Mouse (Mus musculus): Measurements from ENCODE around the gene Atp7b. TPM values are rescaled to one million over a fixed set of nuclear protein-coding genes. Genes with fewer than 3 reads are reported as not detected.
A peak's percentile ranks its signal among the peaks of the same experiment; 100 is the strongest.

The Atp7b gene
- polyA plus RNA-seq (2012; ENCODE audit: insufficient read depth, low replicate concordance), result 0.08 TPM in 1 of 2 replicates, not detected in the other

- peaks cover under 1% of the 10 kb centered on the region for H3K9me3 ChIP-seq
- peak within 1 kb of the TSS; percentile 91 for H3K4me3 ChIP-seq (replicated peaks)
- peaks cover 15% of the 10 kb centered on the region for H3K4me1 ChIP-seq
- peaks cover 31% of the 10 kb centered on the region for H3K36me3 ChIP-seq (replicated peaks; ENCODE audit: low read length)
- TF ChIP-seq FLI1 (IDR thresholded peaks at IDR 0.05; ENCODE audit: low read length), result no peak
- no peak for TF ChIP-seq GATA1 (IDR thresholded peaks at IDR 0.05; ENCODE audit: borderline replicate concordance, low read length)
- peaks cover 44% of the 10 kb centered on the region for H3K27me3 ChIP-seq (replicated peaks)
Observed at GRCm38 (mm10) chr8:22059821-22060445, at the start of gene Atp7b. TSS of gene Atp7b (minus strand) at chr8:22060305.

GRCm38 (mm10) chr8:22107020-22107419, 46.9 kb upstream of the Atp7b start:
- Histone ChIP-seq H3K36me3 (replicated peaks; ENCODE audit: low read length) (no peaks in the 10 kb centered on the region), H3K9me3 (no peaks in the 10 kb centered on the region), H3K4me1 (no peaks in the 10 kb centered on the region), H3K27me3 (replicated peaks) (no peaks in the 10 kb centered on the region), H3K4me3 (replicated peaks) (no peak overlapping the region)
- no peak for TF ChIP-seq GATA1 (IDR thresholded peaks at IDR 0.05; ENCODE audit: borderline replicate concordance, low read length)
- no peak for TF ChIP-seq FLI1 (IDR thresholded peaks at IDR 0.05; ENCODE audit: low read length)

- Histone ChIP-seq H3K9me3 (no peaks in the 10 kb centered on the region), H3K4me3 (replicated peaks) (no peak overlapping the region), H3K36me3 (replicated peaks; ENCODE audit: low read length) (no peaks in the 10 kb centered on the region), H3K27me3 (replicated peaks) (peaks cover 2% of the 10 kb centered on the region), H3K4me1 (no peaks in the 10 kb centered on the region)
- TF ChIP-seq GATA1 (IDR thresholded peaks at IDR 0.05; ENCODE audit: borderline replicate concordance, low read length) (no peak), FLI1 (IDR thresholded peaks at IDR 0.05; ENCODE audit: low read length) (no peak)
Observed at GRCm38 (mm10) chr8:22091568-22091967, 31.5 kb upstream of the Atp7b start.

GRCm38 (mm10) chr8:22089226-22089625, 29.1 kb upstream of the Atp7b start:
- H3K4me1 ChIP-seq, result no peaks in the 10 kb centered on the region
- no peaks in the 10 kb centered on the region for H3K36me3 ChIP-seq (replicated peaks; ENCODE audit: low read length)
- H3K27me3 ChIP-seq (replicated peaks), result peaks cover 5% of the 10 kb centered on the region
- TF ChIP-seq GATA1 (IDR thresholded peaks at IDR 0.05; ENCODE audit: borderline replicate concordance, low read length) (no peak), FLI1 (IDR thresholded peaks at IDR 0.05; ENCODE audit: low read length) (no peak)
- no peak overlapping the region for H3K4me3 ChIP-seq (replicated peaks)
- no peaks in the 10 kb centered on the region for H3K9me3 ChIP-seq

- no peak overlapping the region for H3K4me3 ChIP-seq (replicated peaks)
- H3K27me3 ChIP-seq (replicated peaks), result peaks cover 2% of the 10 kb centered on the region
- TF ChIP-seq FLI1 (IDR thresholded peaks at IDR 0.05; ENCODE audit: low read length), result no peak
- no peaks in the 10 kb centered on the region for H3K4me1 ChIP-seq
- no peaks in the 10 kb centered on the region for H3K36me3 ChIP-seq (replicated peaks; ENCODE audit: low read length)
- no peaks in the 10 kb centered on the region for H3K9me3 ChIP-seq
Observed at GRCm38 (mm10) chr8:22079313-22080007, 19.4 kb upstream of the Atp7b start.

GRCm38 (mm10) chr8:22061126-22061525, 1.0 kb upstream of the Atp7b start:
- peaks cover 15% of the 10 kb centered on the region for H3K4me1 ChIP-seq

GRCm38 (mm10) chr8:22060446-22060889, 363 bp upstream of the Atp7b start, which contains the start of gene Alg11:
TSS of gene Alg11 (plus strand) at chr8:22060721.
- 0 out of 2 replicates have a peak, but pooled peaks have one; percentile 15 for TF ChIP-seq FLI1 (IDR thresholded peaks at IDR 0.05; ENCODE audit: low read length)
- TF ChIP-seq GATA1 (IDR thresholded peaks at IDR 0.05; ENCODE audit: borderline replicate concordance, low read length), result no peak
- H3K4me3 ChIP-seq (replicated peaks), result peak within 1 kb of the TSS; percentile 91
- H3K27me3 ChIP-seq (replicated peaks), result peaks cover 42% of the 10 kb centered on the region
- H3K9me3 ChIP-seq, result peaks cover 6% of the 10 kb centered on the region
- peaks cover 37% of the 10 kb centered on the region for H3K36me3 ChIP-seq (replicated peaks; ENCODE audit: low read length)
- peaks cover 15% of the 10 kb centered on the region for H3K4me1 ChIP-seq

More at GRCm38 (mm10) chr8:22061126-22061525, 1.0 kb upstream of the Atp7b start:
- Histone ChIP-seq H3K9me3 (peaks cover 12% of the 10 kb centered on the region), H3K27me3 (replicated peaks) (peaks cover 39% of the 10 kb centered on the region), H3K4me3 (replicated peaks) (peak overlapping the region; percentile 91), H3K36me3 (replicated peaks; ENCODE audit: low read length) (peaks cover 43% of the 10 kb centered on the region)
- TF ChIP-seq FLI1 (IDR thresholded peaks at IDR 0.05; ENCODE audit: low read length) (no peak), GATA1 (IDR thresholded peaks at IDR 0.05; ENCODE audit: borderline replicate concordance, low read length) (no peak)

GRCm38 (mm10) chr8:22059153-22059738, 859 bp downstream of the Atp7b start:
- Histone ChIP-seq H3K4me3 (replicated peaks) (peak overlapping the region; percentile 91), H3K4me1 (peaks cover 15% of the 10 kb centered on the region), H3K9me3 (no peaks in the 10 kb centered on the region)

GRCm38 (mm10) chr8:22058368-22058767, 1.7 kb downstream of the Atp7b start:
- Histone ChIP-seq H3K4me1 (peaks cover 15% of the 10 kb centered on the region), H3K4me3 (replicated peaks) (no peak overlapping the region), H3K27me3 (replicated peaks) (peaks cover 49% of the 10 kb centered on the region)

More at GRCm38 (mm10) chr8:22059153-22059738, 859 bp downstream of the Atp7b start:
- TF ChIP-seq FLI1 (IDR thresholded peaks at IDR 0.05; ENCODE audit: low read length), result no peak
- TF ChIP-seq GATA1 (IDR thresholded peaks at IDR 0.05; ENCODE audit: borderline replicate concordance, low read length), result no peak
- Histone ChIP-seq H3K27me3 (replicated peaks) (peaks cover 45% of the 10 kb centered on the region), H3K36me3 (replicated peaks; ENCODE audit: low read length) (peaks cover 24% of the 10 kb centered on the region)

More at GRCm38 (mm10) chr8:22058368-22058767, 1.7 kb downstream of the Atp7b start:
- Histone ChIP-seq H3K36me3 (replicated peaks; ENCODE audit: low read length) (peaks cover 16% of the 10 kb centered on the region), H3K9me3 (no peaks in the 10 kb centered on the region)
- no peak for TF ChIP-seq GATA1 (IDR thresholded peaks at IDR 0.05; ENCODE audit: borderline replicate concordance, low read length)
- no peak for TF ChIP-seq FLI1 (IDR thresholded peaks at IDR 0.05; ENCODE audit: low read length)

Data from megakaryocyte, embryonic 14.5 days (primary cell).